Mouse (Mus musculus) limb, embryonic 14.5 days (tissue): ENCODE measurements at regions not wholly inside any gene's neighbourhood (a gene's known extent, or its start where the extent isn't known, plus 50 kb on each side); places are given as distances from the start of the nearest gene placed in this dataset.

Experiments used
- ATAC-seq: fragments of 200-750 bp; cut with Nextera tagmentation; 2 replicates; pipeline ENCODE4 v1.8.0; 2017; ENCODE audit warnings: low read depth, moderate number of reproducible peaks, moderate TSS enrichment; ENCODE audit not compliant: low FRiP score
- DNase-seq: peaks from one replicate; pipeline ENCODE4 v3.0.0-alpha.2; 2015; ENCODE audit warnings: low spot score
- H3K27ac ChIP-seq: fragments of 300-500 bp; sonication (generic); replicated peaks from 2 replicates; pipeline ENCODE4 v1.5.1; 2014; ENCODE audit warnings: low read depth, mild to moderate bottlenecking, low read length, moderate library complexity, mixed read lengths
- H3K27me3 ChIP-seq: fragments of 300-500 bp; sonication (generic); 2 replicates; pipeline ENCODE4 v1.6.1; 2014; ENCODE audit warnings: low read length, mixed read lengths; ENCODE audit not compliant: control insufficient read depth, insufficient read depth
- H3K36me3 ChIP-seq: fragments of 300-500 bp; sonication (generic); 2 replicates; pipeline ENCODE4 v1.6.1; 2014; ENCODE audit warnings: mild to moderate bottlenecking, low read length, moderate library complexity, mixed read lengths; ENCODE audit not compliant: control insufficient read depth, insufficient read depth
- H3K4me1 ChIP-seq: fragments of 300-500 bp; sonication (generic); 2 replicates; pipeline ENCODE4 v1.6.1; 2014; ENCODE audit warnings: antibody characterized with exemption, low read length, mixed read lengths; ENCODE audit not compliant: control insufficient read depth, insufficient read depth
- H3K4me2 ChIP-seq: fragments of 300-500 bp; sonication (generic); replicated peaks from 2 replicates; pipeline ENCODE4 v1.6.1; 2014; ENCODE audit warnings: low read depth, mild to moderate bottlenecking, low read length, moderate library complexity; ENCODE audit not compliant: severe bottlenecking
- H3K4me3 ChIP-seq: fragments of 300-500 bp; sonication (generic); replicated peaks from 2 replicates; pipeline ENCODE4 v1.5.1; 2014; ENCODE audit warnings: low read length
- H3K9ac ChIP-seq: fragments of 300-500 bp; sonication (generic); 2 replicates; pipeline ENCODE4 v1.6.1; 2014; ENCODE audit warnings: mild to moderate bottlenecking, low read depth, low read length, moderate library complexity; ENCODE audit not compliant: severe bottlenecking
- H3K9me3 ChIP-seq: fragments of 300-500 bp; sonication (generic); 2 replicates; pipeline ENCODE4 v1.6.1; 2016; ENCODE audit warnings: low read length; ENCODE audit not compliant: control insufficient read depth
- POLR2A ChIP-seq: fragments of 200-500 bp; IDR thresholded peaks from 2 replicates; pipeline ENCODE4 v1.8.0; 2012; ENCODE audit warnings: inconsistent platforms, mild to moderate bottlenecking, moderate library complexity, borderline replicate concordance; ENCODE audit not compliant: insufficient read depth, insufficient read length; ENCODE audit errors: extremely low read depth
- WGBS: fragments of 180-500 bp; shearing (Covaris S2); extraction: QIAGEN DNeasy Blood & Tissue Kit; methylation state at CpG from one replicate; pipeline ENCODE4 v1.1.7; 2014; 5-methylcytosine and 5-hydroxymethylcytosine counted together

DNA sequence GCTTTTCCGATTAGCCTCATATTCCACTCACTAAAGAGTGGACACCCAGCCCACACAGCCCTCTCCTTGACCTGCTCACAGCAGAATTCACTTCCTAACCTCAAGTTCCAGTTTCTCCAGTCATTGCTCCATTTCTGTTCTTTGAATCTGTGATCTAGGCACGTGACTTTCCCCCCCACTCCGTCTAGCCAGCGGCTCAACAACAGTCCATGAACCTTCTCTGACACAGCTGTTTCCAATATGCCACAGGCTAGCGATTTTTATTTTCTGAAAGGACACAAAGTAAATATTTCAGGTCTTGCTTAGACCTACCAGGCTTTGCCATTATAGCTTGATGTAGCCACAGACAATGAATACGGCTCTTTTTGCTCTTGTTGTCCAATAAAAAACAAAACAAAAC lies 66.8 kb upstream of the Synm start:
- H3K9ac ChIP-seq: no peak overlapping the region
- H3K36me3 ChIP-seq: no peaks in the 10 kb centered on the region
- DNase-seq (no peak), ATAC-seq (no peak)
- peaks cover 26% of the 10 kb centered on the region for H3K4me1 ChIP-seq
- no peaks in the 10 kb centered on the region for H3K9me3 ChIP-seq
- H3K4me3 ChIP-seq: no peak overlapping the region
- H3K27ac ChIP-seq: peak overlapping the region; percentile 33; the same call in 1 of the 2 replicates
- 26% methylated on average over 6 of the region's 6 CpGs for WGBS
- no peaks in the 10 kb centered on the region for H3K27me3 ChIP-seq
- no peak overlapping the region for H3K4me2 ChIP-seq
- no peak for TF ChIP-seq POLR2A

DNA sequence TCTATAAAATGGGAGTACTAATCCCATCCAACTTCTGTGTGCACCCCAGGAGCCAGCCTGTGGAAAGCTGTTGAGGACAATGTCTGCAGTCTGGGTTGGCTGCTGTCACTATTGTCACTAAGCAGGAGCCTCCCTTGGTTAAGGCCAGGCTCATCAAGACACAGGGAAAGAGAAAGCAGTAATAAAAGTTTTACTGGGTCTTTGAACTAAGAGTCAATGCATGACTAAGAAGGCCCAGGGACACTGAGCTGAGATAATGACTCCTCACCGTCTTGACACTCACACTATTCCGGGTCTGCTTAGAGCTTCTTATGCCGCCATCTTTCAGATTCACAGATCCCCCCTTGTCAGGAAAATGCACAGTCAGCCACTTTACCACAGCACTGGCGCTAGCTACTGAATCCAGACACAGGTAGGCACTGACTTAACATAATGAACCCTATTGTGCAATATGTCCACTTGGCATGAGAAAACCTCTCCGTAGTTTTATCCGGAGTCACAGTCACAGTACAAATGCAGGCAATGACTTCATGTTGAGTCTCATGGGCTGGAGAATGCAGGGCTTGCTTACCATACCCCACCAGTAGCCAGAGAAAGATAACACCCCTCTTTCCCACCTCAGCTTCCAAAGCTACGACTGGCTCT lies 66.2 kb upstream of the Synm start:
- Histone ChIP-seq H3K4me3 (no peak overlapping the region), H3K4me2 (no peak overlapping the region), H3K27ac (0 out of 2 replicates have a peak overlapping the region, but pooled peaks have one; percentile 33), H3K27me3 (no peaks in the 10 kb centered on the region), H3K36me3 (no peaks in the 10 kb centered on the region), H3K9me3 (no peaks in the 10 kb centered on the region), H3K9ac (no peak overlapping the region), H3K4me1 (peaks cover 26% of the 10 kb centered on the region)
- DNase-seq (no peak), ATAC-seq (no peak)
- no peak for TF ChIP-seq POLR2A
- WGBS: 63% methylated on average over 7 of the region's 7 CpGs

DNA sequence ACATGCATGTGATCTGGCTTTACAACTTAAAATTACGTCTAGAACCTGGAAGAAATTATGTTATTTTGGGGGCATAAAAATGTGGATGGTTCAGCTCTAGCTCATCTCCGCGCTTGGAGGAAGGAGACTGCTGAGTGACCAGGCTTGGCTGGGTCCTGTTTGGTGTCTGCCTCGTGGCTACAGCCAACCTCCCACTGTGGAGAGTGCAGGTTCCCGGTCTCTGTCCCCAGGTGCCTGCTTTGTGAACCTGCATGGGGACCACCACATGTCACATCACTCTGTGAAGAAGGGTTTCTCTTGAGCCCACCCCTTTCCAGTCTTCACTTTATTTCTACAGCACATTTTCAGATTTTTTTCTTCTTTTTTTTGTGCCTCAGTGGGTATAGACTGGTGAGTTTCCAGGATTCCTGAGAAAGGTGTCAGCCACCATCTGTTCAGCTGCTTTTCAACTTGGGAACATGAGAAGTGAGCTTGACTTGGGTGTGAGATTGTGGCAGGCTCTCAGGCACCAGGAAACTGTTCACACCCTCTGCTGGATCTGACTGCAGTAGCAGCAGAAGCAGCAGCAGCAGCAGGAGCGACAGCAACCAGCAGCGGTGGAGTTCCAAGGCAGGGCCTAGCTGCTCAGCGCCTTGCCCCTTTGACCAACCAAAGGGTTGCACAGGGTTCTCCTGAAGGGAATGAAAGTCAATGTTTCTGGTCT lies 64.6 kb upstream of the Synm start:
- TF ChIP-seq POLR2A: no peak
- Histone ChIP-seq H3K27me3 (no peaks in the 10 kb centered on the region), H3K9me3 (no peaks in the 10 kb centered on the region), H3K4me2 (no peak overlapping the region), H3K4me1 (peaks cover 26% of the 10 kb centered on the region), H3K4me3 (no peak overlapping the region), H3K27ac (no peak overlapping the region), H3K9ac (no peak overlapping the region), H3K36me3 (no peaks in the 10 kb centered on the region)
- 43% methylated on average over 8 of the region's 8 CpGs for WGBS
- DNase-seq: no peak
- ATAC-seq: no peak

DNA sequence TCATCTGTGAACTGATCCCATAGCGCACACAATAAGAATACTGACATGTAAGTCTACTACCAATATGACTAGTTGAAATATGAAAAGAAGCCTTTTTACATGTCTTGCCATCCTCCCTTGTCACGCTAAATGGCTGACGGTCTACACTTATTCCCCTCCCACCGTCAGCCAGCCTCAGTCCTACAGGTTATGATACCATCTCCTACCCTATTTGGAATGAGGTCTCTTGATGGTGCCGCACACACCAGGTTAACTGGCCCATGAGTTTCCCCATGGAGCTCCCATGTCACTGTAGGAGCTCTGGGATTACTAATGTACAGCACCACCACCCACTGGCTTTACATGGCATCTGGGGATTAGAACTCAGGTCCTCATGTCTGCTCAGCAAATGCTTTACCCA lies 60.0 kb upstream of the Synm start:
- H3K9me3 ChIP-seq: no peaks in the 10 kb centered on the region
- H3K27me3 ChIP-seq: no peaks in the 10 kb centered on the region
- H3K4me3 ChIP-seq: no peak overlapping the region
- H3K9ac ChIP-seq: no peak overlapping the region
- no peaks in the 10 kb centered on the region for H3K36me3 ChIP-seq
- no peak overlapping the region for H3K27ac ChIP-seq
- ATAC-seq: no peak
- WGBS: 90% methylated on average over 5 of the region's 5 CpGs
- H3K4me1 ChIP-seq: peaks cover 7% of the 10 kb centered on the region; the same call in 1 of the 2 replicates
- no peak overlapping the region for H3K4me2 ChIP-seq
- DNase-seq: no peak
- no peak for TF ChIP-seq POLR2A

DNA sequence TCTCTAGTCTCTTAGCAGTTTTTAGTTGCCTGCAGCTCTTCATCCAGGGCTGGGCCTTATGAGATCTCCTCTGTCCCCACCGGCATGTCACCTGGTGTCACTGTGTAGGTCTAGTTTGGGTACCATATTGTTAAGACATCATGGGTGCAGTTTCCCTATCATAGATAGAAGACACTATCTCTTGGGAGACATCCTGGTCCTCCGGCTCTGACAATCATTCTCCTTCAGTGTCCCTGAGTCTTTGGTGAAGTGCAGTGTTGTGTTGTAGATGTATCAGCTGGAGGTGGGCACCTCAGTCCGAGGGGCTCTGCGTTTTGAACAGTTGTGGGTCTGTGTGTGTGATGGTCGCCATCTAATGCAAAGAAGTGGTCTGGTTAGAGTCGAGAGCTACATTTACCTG lies 58.0 kb upstream of the Synm start:
- no peak for ATAC-seq
- Histone ChIP-seq H3K27me3 (no peaks in the 10 kb centered on the region), H3K36me3 (no peaks in the 10 kb centered on the region), H3K27ac (no peak overlapping the region), H3K9me3 (no peaks in the 10 kb centered on the region), H3K4me3 (no peak overlapping the region), H3K4me2 (no peak overlapping the region), H3K4me1 (no peaks in the 10 kb centered on the region), H3K9ac (no peak overlapping the region)
- no peak for DNase-seq
- no peak for TF ChIP-seq POLR2A
- 91% methylated on average over 6 of the region's 6 CpGs for WGBS
